Mouse (Mus musculus) olfactory bulb, adult 2 months (tissue): Measurements from ENCODE around the gene Lamc1.

Experiments
- CTCF ChIP-seq: fragments of 200-500 bp; IDR thresholded peaks from 2 replicates; pipeline ENCODE4 v1.5.1; 2012; ENCODE audit warnings: low read depth, mild to moderate bottlenecking, low read length, moderate library complexity; ENCODE audit not compliant: insufficient read depth
- POLR2A ChIP-seq: fragments of 200-500 bp; IDR thresholded peaks from 2 replicates; pipeline ENCODE4 v1.6.1; 2012; ENCODE audit warnings: mild to moderate bottlenecking, low read depth, low read length, moderate library complexity; ENCODE audit not compliant: insufficient read depth

DNA sequence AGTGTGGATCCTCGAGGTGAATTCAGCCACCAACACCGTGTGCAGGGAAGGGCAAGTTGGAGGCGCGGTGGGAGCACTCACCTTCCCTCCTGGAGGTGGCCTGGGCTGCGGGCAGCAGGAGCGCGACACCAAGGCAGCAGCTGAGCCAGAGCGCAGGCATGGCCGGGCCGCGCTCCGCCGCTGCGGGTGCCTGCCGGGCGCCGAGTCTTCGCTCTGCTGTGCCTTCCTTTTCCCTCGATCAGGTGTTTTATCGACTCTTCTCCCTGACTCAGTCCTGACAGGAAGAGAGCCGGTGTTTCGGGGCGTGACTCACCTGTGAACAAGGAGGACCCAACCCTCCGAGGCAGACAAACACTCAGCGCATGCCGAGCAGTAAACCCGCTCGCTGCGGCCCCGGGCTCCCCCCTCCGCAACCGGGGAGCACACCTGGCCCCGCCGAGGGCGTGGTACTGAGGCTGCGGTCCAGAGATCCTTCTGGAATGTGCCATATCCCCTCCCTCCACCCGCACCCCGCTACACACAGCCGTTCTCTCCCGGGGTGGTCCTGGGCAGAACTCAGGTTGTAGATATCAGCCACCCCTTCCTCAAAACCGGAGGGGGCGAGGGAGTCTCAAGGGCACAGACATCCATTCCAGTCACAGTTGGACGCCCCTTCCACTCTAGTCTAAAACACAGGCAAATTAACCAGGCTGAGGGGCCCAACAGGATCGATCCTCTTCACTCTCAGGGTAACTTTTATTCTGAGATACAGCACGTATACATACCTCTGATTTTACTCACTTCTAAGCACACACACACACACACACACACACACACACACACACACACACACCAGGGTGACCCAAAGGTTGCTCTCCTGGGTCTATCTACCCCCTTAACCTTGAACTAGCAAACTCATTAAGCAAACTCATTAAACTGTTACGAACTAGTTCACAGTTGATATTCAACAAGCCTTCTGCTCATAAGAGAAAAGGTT lies 146.5 kb downstream of the Lamc1 start, which contains the start of gene Lamc2:
- no peak for TF ChIP-seq CTCF
- TF ChIP-seq POLR2A = no peak
